Mouse (Mus musculus) monocyte, adult 59 days (primary cell): Measurements from ENCODE around the gene Plscr3. TPM values are rescaled to one million over a fixed set of nuclear protein-coding genes. Genes with fewer than 3 reads are reported as not detected.

ENCODE experiments used
- total RNA-seq, 2 experiments: library from RNA; stranded (reverse); gene quantifications; one replicate each; pipeline ENCODE4 v1.2.4; 2023

The Plscr3 gene
- 10 to 100 TPM; 39.8 to 43.6 TPM for total RNA-seq

DNA sequence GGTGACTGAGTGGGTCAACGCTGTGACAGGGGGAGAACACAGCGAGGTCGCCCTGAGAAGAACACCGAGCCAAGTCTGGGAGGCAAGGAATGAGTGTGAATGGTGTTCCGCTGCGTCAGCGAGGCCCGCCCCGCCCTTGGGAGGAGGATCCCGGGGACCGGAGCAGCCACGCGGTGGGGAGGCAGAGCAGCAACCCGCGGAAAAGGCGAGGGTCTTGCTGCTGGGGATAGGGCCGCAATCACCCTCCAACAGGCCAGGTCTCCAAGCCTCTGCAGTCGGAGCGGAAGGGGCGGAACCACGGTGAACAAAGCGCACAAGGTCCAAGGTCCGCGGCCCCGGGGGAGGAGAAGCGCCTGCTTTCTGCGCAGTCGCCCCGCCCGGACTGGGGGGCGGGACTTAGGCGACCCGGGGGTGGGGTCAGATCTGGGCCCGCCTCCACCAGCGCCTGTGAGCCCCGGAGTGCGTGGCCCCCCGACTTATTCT is at the start of gene Plscr3:
TSS of gene Plscr3 (plus strand) at position 179 of the 483 bp plus-strand sequence.

DNA sequence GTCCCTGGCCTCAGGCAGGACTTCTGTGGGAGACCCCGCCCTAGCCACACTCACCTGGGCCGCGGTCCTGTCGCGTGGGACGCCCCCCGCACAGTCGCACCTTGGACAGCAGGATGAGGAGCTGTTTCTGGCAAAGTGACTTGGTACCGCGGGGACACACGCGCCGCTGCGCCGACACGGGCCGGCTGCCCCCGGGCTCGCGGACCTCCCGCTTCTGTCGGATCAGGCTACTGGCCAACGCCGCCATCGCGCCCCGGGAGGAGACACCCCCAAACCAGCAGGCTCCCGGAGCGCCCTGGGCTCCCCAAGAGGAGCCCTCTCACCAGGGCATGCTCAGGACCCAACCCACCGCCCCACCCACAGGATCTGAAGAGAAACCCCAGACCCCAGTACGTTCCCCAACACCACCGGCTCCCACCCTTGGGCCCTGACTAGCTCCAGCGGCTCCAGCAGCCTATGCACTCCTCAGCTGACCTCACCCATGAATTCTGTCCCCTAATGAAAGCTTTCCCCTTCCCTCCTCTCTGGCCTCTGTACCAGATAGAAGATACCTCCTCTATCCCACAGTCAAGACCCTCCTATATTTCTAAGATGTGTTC is 44.7 kb upstream of the Plscr3 start, which contains the start of gene Fgf11:
TSS of gene Fgf11 (minus strand) at position 479 of the 599 bp plus-strand sequence.

DNA sequence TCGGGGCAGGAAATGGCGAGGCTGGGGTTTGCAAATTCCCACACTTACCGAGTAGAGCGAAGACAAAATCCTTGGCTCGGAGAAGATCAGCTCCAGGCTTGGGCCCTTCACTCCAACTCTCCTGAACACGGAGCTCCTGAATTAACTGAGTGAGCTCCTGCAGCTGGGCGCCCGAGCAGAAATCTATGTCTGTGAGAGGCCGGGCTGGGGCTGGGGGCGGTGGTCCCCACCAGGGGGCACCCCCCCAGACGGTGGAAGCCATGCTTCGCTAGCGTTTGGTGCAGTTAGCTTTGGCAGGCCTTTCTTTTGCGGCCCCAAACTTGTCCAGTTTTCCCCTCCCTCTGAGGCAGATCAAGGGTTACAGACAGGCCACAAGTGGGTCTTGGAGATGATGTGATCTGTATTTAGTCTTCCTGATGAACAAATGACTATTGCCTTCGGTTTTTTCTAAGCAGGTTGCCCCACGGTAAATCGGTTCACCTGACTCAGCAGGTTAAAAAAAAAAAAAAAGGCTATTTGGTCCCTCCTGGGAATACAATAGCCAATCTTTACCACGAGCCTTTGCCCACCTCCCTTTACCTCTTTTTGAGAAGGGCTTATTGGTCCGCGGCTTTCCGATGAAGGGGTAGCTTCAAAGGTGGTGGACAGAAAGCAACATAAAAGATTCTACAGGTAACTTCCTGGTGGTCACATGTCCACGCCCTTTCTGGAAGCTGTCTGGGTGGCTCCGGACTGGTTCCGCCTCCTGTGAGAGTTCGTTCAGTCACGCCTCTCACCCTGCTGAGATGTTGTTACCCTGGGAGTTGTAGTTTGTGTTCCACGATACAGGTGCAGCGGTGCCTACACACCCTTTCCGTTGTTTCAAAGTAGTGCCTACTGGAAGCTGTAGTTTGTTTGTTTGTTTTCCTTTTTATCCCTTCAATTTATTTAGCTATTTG is 40.9 kb upstream of the Plscr3 start, which contains the start of gene Tmem102:
TSS of gene Tmem102 (minus strand) at position 653 of the 938 bp plus-strand sequence.

DNA sequence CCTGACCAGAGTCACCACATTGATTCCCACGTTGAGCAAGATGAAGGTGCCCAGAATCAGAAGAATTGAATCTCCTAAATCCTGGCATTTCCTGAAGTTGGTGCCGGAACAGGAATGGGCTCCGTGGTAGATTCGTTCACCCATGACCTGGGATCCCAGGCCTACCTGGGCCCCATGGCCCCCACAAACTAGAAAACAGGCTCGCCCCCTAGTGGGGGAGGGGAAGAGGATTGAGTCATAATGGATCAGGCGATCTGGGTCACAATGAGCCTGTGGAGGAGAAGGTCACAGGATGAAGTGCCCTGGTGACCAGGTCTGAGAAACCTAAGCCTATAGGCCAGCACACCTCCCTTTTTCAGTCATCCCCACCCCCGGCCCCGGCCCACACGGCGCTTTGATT is 31.0 kb upstream of the Plscr3 start, which contains the start of gene Gm39566:
TSS of gene Gm39566 (minus strand) at position 144 of the 400 bp plus-strand sequence.

DNA sequence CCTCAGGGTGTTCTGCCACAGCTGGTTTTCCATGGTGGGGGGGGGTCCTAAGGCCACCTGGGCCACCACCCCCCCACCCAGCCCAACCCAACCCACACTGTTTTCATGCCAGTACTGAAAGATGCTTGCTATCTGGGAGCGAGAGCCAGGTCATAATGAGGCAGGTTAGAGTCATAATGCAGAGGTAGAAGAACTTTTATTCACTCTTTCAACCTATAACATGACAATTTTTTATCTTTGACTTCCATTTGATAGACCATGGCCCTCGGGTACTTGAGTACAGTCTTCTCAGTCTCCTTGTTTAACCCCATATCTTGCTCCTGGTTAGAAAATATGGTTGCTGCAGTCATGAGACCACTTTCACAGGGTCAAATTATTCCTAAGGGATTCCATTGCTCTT is 27.8 kb upstream of the Plscr3 start, which contains the start of gene Spem2:
TSS of gene Spem2 (minus strand) at position 101 of the 400 bp plus-strand sequence.

DNA sequence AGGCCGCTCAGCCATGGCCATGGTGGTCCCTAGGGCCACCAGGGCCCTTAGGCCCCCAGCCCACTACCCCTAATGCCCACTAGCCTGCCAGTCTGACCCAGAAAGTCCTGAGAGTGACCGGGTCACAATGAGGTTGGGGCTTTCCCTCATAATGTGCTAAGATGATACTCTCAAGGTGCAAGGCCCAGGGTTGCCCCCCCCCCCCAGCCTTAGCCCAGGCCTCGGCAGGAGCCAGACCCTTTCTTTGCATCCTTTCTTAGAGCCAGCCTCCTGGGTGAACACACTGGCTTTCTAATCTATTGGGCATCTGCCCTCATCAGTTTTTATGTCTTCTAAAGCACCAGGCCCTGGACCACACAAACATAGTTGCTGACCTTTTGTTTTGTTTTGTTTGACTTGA is 24.1 kb upstream of the Plscr3 start, which contains the start of gene Spem1:
TSS of gene Spem1 (minus strand) at position 101 of the 400 bp plus-strand sequence.

DNA sequence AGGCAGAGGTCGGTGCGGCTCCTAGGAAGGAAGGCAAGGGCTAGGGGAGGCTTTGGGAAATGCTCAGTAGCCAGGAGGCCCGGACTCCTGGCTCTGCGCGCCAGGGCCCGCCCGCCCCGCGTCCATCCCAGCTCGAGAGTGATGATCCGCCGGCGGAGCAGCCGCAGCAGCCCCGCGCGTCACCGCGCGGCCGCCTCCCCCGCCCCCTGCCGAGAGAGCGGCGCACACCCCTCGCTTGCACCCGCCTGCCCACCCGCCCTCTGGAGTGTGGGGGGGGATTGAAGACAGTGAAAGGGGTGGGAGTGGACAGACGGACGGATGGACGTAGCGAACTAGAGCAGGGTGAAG is 8.6 kb upstream of the Plscr3 start, which contains the start of gene Nlgn2:
TSS of gene Nlgn2 (minus strand) at position 181 of the 348 bp plus-strand sequence.

DNA sequence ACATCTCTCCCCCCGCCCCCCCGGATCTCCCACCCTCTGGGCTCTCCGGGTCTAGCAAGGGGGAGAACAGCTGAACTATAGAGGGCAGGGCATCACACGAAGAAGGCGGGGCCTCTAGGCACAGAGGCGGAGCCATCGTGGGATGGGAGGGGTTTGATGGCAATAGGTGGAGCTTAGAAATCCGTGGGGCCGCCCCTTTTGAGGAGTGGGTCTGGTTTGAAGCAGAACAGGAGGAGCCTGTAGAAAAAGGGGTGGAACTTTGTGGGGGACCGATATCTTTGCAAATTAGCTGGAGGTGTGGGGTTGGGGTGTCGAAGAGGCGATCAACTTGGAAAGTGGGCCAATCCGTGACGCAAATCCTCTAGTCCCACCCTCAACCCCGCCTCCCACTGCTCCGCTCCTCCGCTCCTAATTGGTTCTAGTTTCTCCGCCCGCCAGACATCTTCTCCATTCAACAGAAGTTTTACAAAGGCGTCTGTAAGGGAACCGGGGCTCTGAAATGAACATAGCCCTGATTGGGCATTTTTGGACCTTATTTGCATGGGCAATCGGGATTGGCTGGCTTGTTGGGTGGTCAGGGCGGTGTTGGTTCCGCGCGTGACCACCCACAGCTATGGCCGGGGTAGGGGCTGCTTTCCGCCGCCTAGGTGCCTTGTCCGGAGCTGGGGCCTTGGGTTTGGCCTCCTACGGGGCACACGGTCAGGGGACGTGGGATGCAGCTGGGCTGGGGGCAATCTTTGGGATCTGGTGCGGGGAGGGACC is 8.0 kb upstream of the Plscr3 start, which contains the start of gene Tmem256:
TSS of gene Tmem256 (plus strand) at position 563 of the 762 bp plus-strand sequence.

DNA sequence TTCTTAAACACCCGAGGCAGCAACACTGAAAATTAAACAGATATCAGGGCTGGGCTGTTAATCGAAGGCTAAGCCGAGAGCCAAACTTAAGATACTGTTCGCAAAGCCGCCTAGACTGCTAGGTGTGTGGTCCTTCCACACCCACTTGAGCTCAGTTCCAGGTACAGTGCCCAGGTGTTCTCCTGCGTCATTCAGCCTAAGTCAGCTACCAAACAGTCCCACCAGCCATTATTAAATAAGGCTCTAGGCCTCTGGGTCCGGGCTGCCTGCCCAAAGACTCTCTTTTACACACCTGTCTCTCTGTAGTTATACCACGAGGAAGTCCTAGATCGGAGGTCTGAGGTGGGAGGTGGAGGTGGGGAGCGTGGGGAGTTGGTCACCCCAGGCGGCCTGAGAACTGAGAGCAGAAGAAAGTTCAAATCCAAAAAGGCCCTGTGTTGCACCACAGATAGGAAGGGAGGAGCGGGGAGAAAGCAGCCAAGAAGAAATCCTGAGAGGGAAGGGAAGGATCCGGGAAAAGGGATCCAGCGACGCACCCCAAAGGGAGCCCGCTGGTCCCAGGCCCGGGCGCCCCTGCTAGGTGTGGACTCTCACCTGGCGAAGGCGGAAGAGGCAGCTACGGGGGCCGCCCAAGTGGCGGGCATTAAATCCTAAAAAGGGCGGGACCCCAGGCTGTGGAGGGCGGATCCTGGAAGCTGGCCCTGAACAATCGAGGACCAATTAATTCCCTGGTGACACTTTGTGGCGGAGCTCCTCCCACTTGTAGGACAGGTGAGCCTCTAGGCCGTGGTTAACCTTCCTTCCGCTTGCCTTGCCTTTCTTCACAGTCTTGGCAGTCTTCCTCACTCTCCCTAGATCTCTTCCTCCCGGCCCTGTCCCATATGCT is 12.2 kb downstream of the Plscr3 start, which contains the start of gene Tnk1:
TSS of gene Tnk1 (minus strand) at position 618 of the 886 bp plus-strand sequence.

DNA sequence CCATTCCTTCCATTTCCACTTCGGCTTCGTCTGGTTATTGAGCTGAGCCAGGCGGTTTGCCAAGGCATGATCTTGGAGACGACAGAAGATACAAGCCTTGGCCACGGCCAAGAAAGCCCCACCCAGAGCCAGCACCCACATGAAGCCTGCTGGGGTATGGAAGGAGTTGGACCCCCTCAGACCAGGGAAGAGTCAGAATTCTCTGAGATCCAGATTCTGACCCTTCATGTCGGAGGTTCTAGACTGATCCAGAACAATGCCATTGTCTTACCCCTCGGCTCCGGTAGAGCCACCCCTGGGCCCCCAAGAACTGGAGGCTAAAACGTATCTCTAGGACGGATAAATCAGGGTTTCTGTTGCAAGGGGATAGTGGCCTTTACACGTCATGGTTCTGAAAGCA is 31.7 kb downstream of the Plscr3 start, which contains the start of gene Tmem95:
TSS of gene Tmem95 (minus strand) at position 141 of the 400 bp plus-strand sequence.

DNA sequence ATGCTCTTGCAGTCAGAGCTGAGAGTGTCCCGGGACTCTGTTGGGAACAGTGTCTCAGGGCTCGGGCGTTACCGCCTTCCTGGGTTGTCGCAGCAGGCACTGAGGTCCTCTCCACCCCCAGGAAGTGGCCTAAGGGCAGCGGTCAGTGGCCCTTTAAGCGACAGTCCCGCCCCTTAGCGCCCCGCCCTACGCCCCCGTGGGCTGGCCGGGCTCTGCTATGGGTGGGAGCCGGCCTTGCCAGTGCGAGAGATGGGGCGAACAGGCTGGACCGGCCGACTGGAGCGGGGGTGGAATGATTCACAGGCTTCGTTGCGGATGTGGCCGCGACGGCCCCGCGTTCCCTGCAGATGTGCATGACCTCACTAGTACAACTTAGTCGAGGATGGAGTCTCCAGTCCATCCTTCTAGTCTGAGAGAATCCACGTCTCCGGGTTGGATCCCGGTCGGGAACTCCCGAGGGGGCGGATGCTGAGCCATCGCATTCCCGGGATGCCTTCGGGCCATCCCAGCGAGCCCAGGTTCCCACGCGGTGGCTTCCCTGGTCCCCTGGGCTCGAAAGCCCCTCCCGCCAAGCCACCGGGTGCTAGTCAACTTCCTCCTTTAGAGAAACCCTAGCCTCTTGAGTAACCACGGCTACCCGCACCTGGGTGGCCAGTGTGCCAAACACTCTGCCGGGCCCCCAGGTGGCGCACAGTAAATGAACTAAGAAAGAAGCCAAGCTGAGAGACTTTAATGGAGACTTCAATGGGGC is 34.9 kb downstream of the Plscr3 start, which contains the start of gene Kctd11:
TSS of gene Kctd11 (minus strand) at position 554 of the 751 bp plus-strand sequence.

DNA sequence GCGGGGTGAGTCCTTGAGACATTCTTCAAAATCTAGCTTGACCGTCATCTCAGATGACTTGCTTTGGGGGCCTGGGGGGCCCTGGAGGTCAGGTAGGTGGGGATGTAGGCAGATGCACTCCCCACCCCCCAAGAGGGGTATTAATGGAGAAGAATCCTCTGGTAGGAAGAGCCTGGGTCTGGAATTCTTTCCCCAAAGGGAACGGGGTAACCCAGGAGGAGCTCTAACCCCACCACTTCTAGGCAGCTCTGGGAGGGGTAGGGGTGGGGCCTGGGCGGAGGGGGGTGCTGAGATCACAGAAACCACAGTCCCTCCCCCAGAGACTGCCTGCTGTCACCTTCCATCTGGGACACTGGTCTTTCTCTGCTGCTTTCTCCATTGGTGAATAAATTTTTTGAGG is 49.1 kb downstream of the Plscr3 start, which contains the start of gene Acap1:
TSS of gene Acap1 (minus strand) at position 249 of the 400 bp plus-strand sequence.

DNA sequence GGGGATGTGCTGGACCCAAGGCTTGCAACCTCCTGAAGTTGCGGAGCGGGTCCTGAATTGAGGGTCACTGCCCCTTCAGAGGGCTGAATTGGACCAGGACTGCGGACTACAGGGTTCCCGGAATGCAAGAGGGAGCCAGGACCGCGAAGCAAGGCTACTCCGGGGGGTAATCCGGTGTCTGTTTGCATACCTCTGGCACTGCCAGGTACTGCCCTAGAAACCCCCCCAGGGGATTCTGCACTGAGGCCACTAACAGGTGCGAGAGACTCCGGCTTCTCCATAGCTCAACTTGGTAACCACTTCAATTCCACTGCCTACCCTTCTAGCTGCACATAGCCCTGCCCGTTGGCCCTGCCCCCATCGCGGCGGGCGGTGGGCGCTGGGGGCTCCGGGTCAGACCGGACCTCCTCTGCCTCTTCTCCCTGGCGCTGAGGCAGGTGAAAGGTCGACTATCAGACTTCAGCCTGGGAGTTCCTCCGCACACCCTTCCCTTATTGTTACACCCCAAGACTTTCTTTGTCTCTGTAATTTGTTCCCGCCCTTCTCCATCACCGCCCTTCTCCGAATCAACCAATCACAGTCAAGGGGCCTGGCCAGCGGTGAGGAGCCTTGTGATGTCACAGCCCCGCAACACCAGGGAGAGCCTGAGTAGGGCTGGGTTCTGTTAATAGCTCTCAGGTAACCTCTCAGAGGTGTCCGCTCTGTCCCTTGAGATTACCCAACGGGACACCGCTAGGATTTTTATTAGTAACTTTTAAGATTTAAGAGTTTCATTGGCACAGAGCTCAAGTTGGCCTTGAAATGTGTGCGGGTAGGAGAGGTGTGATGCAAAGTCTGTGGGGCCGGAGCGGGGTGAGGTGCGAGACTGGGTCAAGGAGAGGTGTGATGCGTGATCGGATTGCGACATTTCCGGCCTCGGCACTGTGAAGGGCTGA is 54.6 kb downstream of the Plscr3 start, which contains the start of the genes 2810408A11Rik and Neurl4:
TSS of gene 2810408A11Rik (minus strand) at position 517 of the 935 bp plus-strand sequence.
TSS of gene Neurl4 (plus strand) at position 602 of the 935 bp plus-strand sequence.

Other genes starting within 250 kb of the Plscr3 start
- gene Atp1b2, start 240.4 kb upstream of the Plscr3 start, total RNA-seq: under 1 TPM in 1 of 2 experiments, not detected in 1; 0.24 TPM
- not detected for gene Shbg, start 228.5 kb upstream of the Plscr3 start, total RNA-seq
- 1 to 10 TPM in 1 of 2 experiments, not detected in 1; 1.8 TPM for gene Sat2, start 224.4 kb upstream of the Plscr3 start, total RNA-seq
- gene Fxr2, start 213.4 kb upstream of the Plscr3 start, total RNA-seq: 10 to 100 TPM; 68.3 to 68.4 TPM
- gene Sox15, start 191.1 kb upstream of the Plscr3 start, total RNA-seq: under 1 TPM in 1 of 2 experiments, not detected in 1; 0.64 TPM
- gene Mpdu1, start 183.7 kb upstream of the Plscr3 start, total RNA-seq: 10 to 100 TPM; 73.1 to 74.9 TPM
- gene Cd68, start 180.2 kb upstream of the Plscr3 start, total RNA-seq: 100 to 1,000 TPM; 685 to 696 TPM
- 100 to 1,000 TPM; 892 to 975 TPM for gene Eif4a1, start 174.0 kb upstream of the Plscr3 start, total RNA-seq
- gene Senp3, start 164.3 kb upstream of the Plscr3 start, total RNA-seq: 100 to 1,000 TPM; 109 to 116 TPM
- gene Tnfsf13, start 160.6 kb upstream of the Plscr3 start, total RNA-seq: 10 to 100 TPM; 63.1 to 66.0 TPM
- gene Tnfsf12, start 150.5 kb upstream of the Plscr3 start, total RNA-seq: 10 to 100 TPM; 66.6 to 77.0 TPM
- gene Tnfsfm13, start 150.3 kb upstream of the Plscr3 start, total RNA-seq: 10 to 100 TPM; 23.6 to 27.1 TPM
- 100 to 1,000 TPM; 114 to 142 TPM for gene Polr2a, start 87.7 kb upstream of the Plscr3 start, total RNA-seq
- gene Slc35g3, start 84.4 kb upstream of the Plscr3 start, total RNA-seq: not detected
- gene Zbtb4, start 80.5 kb upstream of the Plscr3 start, total RNA-seq: 10 to 100 TPM; 16.0 to 20.0 TPM
- gene Chrnb1, start 50.4 kb upstream of the Plscr3 start, total RNA-seq: under 1 TPM; 0.45 to 0.49 TPM
- 1 to 10 TPM in 1 of 2 experiments, under 1 TPM in 1; 0.76 to 1.3 TPM for gene Fgf11, start 44.5 kb upstream of the Plscr3 start, total RNA-seq
- gene Tmem102, start 40.8 kb upstream of the Plscr3 start, total RNA-seq: not detected
- not detected for gene Gm39566, start 31.1 kb upstream of the Plscr3 start, total RNA-seq
- gene Spem2, start 27.9 kb upstream of the Plscr3 start, total RNA-seq: not detected
- not detected for gene Spem1, start 24.2 kb upstream of the Plscr3 start, total RNA-seq
- 1 to 10 TPM; 1.9 to 2.6 TPM for gene Nlgn2, start 8.6 kb upstream of the Plscr3 start, total RNA-seq
- 100 to 1,000 TPM; 100 to 117 TPM for gene Tmem256, start 7.9 kb upstream of the Plscr3 start, total RNA-seq
- not detected for gene Tnk1, start 12.4 kb downstream of the Plscr3 start, total RNA-seq
- not detected for gene Tmem95, start 31.6 kb downstream of the Plscr3 start, total RNA-seq
- gene Kctd11, start 35.0 kb downstream of the Plscr3 start, total RNA-seq: 1 to 10 TPM; 6.0 TPM
- 10 to 100 TPM; 10.4 to 12.2 TPM for gene Acap1, start 49.2 kb downstream of the Plscr3 start, total RNA-seq
- under 1 TPM; 0.31 to 0.49 TPM for gene 2810408A11Rik, start 54.6 kb downstream of the Plscr3 start, total RNA-seq
- 10 to 100 TPM; 30.0 to 30.4 TPM for gene Neurl4, start 54.7 kb downstream of the Plscr3 start, total RNA-seq
- gene Gps2, start 67.5 kb downstream of the Plscr3 start, total RNA-seq: 100 to 1,000 TPM; 110 to 112 TPM
- 100 to 1,000 TPM; 407 to 410 TPM for gene Eif5a, start 75.6 kb downstream of the Plscr3 start, total RNA-seq
- gene Ybx2, start 89.4 kb downstream of the Plscr3 start, total RNA-seq: 1 to 10 TPM in 1 of 2 experiments, not detected in 1; 1.6 TPM
- gene Slc2a4, start 101.8 kb downstream of the Plscr3 start, total RNA-seq: not detected
- gene Cldn7, start 118.4 kb downstream of the Plscr3 start, total RNA-seq: not detected
- 100 to 1,000 TPM; 107 to 143 TPM for gene Ctdnep1, start 134.8 kb downstream of the Plscr3 start, total RNA-seq
- gene Elp5, start 136.1 kb downstream of the Plscr3 start, total RNA-seq: 10 to 100 TPM; 44.3 to 49.5 TPM
- gene Gabarap, start 144.8 kb downstream of the Plscr3 start, total RNA-seq: 100 to 1,000 TPM; 469 to 485 TPM
- gene Phf23, start 149.4 kb downstream of the Plscr3 start, total RNA-seq: 10 to 100 TPM; 64.3 to 77.5 TPM
- 10 to 100 TPM; 30.2 to 33.6 TPM for gene Dvl2, start 154.2 kb downstream of the Plscr3 start, total RNA-seq
- 10 to 100 TPM; 43.9 to 56.5 TPM for gene Acadvl, start 169.0 kb downstream of the Plscr3 start, total RNA-seq
- 10 to 100 TPM; 11.0 to 19.4 TPM for gene Dlg4, start 170.6 kb downstream of the Plscr3 start, total RNA-seq
- gene Asgr1, start 207.7 kb downstream of the Plscr3 start, total RNA-seq: not detected
- gene Asgr2, start 246.3 kb downstream of the Plscr3 start, total RNA-seq: 1 to 10 TPM; 3.7 to 3.8 TPM